Mouse (Mus musculus): ENCODE measurements around the gene Pbx3. TPM values are rescaled to one million over a fixed set of nuclear protein-coding genes. Genes with fewer than 3 reads are reported as not detected.
A peak's percentile ranks its signal among the peaks of the same experiment; 100 is the strongest.

Pbx3 gene
- polyA plus RNA-seq, 1 experiment from 2014 or later: 19.6 TPM

GRCm38 (mm10) chr2:34374349-34374748, 1.4 kb upstream of the Pbx3 start:
- DNase-seq (ENCODE audit: low spot score) (no peak), ATAC-seq (replicated peaks; ENCODE audit: low FRiP score) (no peak)
- Histone ChIP-seq H3K9me3 (ENCODE audit: control insufficient read depth, low read length) (no peaks in the 10 kb centered on the region), H3K9ac (ENCODE audit: low read depth, low read length) (no peak overlapping the region), H3K27ac (ENCODE audit: low read depth, low read length) (no peak overlapping the region), H3K27me3 (replicated peaks; ENCODE audit: control insufficient read depth, insufficient read depth, low read length) (no peaks in the 10 kb centered on the region), H3K4me3 (ENCODE audit: low read depth, low read length) (no peak overlapping the region), H3K36me3 (ENCODE audit: control insufficient read depth, insufficient read depth, low read length) (no peaks in the 10 kb centered on the region), H3K4me1 (replicated peaks; ENCODE audit: control insufficient read depth, insufficient read depth, low read length) (peaks cover 6% of the 10 kb centered on the region), H3K4me2 (no peak overlapping the region)
- WGBS: 71% methylated on average over 2 of the region's 2 CpGs

DNA sequence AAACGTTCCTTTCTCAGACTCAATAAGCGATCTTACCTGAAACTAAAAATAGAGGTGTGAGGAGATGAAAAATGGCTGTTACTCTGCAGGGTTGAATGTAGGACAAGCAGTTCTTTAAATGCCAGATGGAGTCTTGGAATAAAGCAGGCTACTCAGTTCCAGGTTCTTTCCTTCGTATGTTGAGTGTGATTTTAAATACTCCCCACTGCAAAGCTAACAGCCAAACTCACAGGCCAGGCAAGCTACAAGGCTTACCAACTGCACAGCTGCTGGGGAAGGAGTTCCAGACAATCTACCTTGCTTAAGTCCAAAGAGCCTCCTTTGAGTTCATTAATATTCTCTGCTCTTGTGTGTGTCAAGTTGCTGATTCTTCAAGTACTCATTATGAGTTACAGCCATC, 944 bp upstream of the Pbx3 start:
- Histone ChIP-seq H3K4me1 (replicated peaks; ENCODE audit: control insufficient read depth, insufficient read depth, low read length) (peaks cover 6% of the 10 kb centered on the region), H3K4me3 (ENCODE audit: low read depth, low read length) (no peak overlapping the region), H3K27me3 (replicated peaks; ENCODE audit: control insufficient read depth, insufficient read depth, low read length) (no peaks in the 10 kb centered on the region), H3K27ac (ENCODE audit: low read depth, low read length) (no peak overlapping the region), H3K4me2 (peak overlapping the region; percentile 97), H3K9me3 (ENCODE audit: control insufficient read depth, low read length) (no peaks in the 10 kb centered on the region), H3K36me3 (ENCODE audit: control insufficient read depth, insufficient read depth, low read length) (no peaks in the 10 kb centered on the region), H3K9ac (ENCODE audit: low read depth, low read length) (no peak overlapping the region; the same call in 1 of the 2 replicates)
- ATAC-seq (replicated peaks; ENCODE audit: low FRiP score) (no peak), DNase-seq (ENCODE audit: low spot score) (no peak)
- WGBS: 43% methylated on average over 3 of the region's 3 CpGs

- peak overlapping the region; percentile 100 for H3K27ac ChIP-seq (ENCODE audit: low read depth, low read length)
- H3K9me3 ChIP-seq (ENCODE audit: control insufficient read depth, low read length): no peaks in the 10 kb centered on the region
- H3K36me3 ChIP-seq (ENCODE audit: control insufficient read depth, insufficient read depth, low read length): no peaks in the 10 kb centered on the region
- peak overlapping the region; percentile 96 for H3K9ac ChIP-seq (ENCODE audit: low read depth, low read length)
- no peaks in the 10 kb centered on the region for H3K27me3 ChIP-seq (replicated peaks; ENCODE audit: control insufficient read depth, insufficient read depth, low read length)
- under 1% methylated on average over 85 of the region's 118 CpGs for WGBS
- peak overlapping the region; percentile 93 for H3K4me3 ChIP-seq (ENCODE audit: low read depth, low read length)
- peaks cover 6% of the 10 kb centered on the region for H3K4me1 ChIP-seq (replicated peaks; ENCODE audit: control insufficient read depth, insufficient read depth, low read length)
- H3K4me2 ChIP-seq: peak overlapping the region; percentile 97
- ATAC-seq (replicated peaks; ENCODE audit: low FRiP score): peak; percentile 19
- peak; percentile 78 for DNase-seq (ENCODE audit: low spot score)
Observed at GRCm38 (mm10) chr2:34371441-34372304, 1.3 kb downstream of the Pbx3 start.

DNA sequence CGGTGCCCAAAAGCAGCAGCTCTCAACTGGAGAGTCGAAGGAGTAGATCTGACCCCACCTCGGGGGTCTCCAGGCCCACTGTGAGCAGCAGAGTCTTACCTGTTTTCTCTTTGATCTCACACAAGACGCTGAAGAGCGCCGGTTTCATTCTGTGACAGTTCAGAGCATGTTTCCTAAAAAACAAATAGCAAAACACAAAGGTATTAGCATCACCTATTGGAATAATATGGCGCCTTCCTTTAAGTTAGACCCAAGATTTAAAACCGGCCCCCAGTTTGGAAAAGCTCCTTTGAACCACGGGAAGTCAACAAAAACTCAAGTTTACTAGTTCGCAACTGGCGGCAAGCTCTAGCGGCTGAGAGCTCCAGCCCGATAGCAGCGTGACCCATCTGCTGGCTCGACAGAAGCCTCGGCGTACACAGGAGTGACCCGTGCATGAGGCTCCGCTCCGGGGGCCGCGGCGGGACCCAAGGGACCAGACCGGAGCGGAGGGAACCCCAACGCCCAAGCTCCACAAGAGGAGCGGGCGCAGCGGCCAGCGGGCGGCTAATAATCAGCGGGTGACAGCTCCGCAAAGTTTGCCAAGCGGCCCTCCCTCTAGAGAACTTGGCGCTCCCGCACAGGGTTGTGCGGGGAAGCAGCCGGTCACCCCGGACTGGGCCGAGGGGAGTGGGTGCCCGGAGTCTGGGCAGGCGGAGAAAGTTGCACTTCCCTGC, 2.1 kb downstream of the Pbx3 start:
- Histone ChIP-seq H3K9me3 (ENCODE audit: control insufficient read depth, low read length) (no peaks in the 10 kb centered on the region), H3K27me3 (replicated peaks; ENCODE audit: control insufficient read depth, insufficient read depth, low read length) (no peaks in the 10 kb centered on the region), H3K4me1 (replicated peaks; ENCODE audit: control insufficient read depth, insufficient read depth, low read length) (peaks cover 6% of the 10 kb centered on the region), H3K4me3 (ENCODE audit: low read depth, low read length) (peak overlapping the region; percentile 93), H3K36me3 (ENCODE audit: control insufficient read depth, insufficient read depth, low read length) (no peaks in the 10 kb centered on the region), H3K27ac (ENCODE audit: low read depth, low read length) (peak overlapping the region; percentile 100), H3K9ac (ENCODE audit: low read depth, low read length) (peak overlapping the region; percentile 96), H3K4me2 (peak overlapping the region; percentile 97)
- ATAC-seq (replicated peaks; ENCODE audit: low FRiP score): no peak
- under 1% methylated on average over 42 of the region's 42 CpGs for WGBS
- DNase-seq (ENCODE audit: low spot score): peak; percentile 66

DNA sequence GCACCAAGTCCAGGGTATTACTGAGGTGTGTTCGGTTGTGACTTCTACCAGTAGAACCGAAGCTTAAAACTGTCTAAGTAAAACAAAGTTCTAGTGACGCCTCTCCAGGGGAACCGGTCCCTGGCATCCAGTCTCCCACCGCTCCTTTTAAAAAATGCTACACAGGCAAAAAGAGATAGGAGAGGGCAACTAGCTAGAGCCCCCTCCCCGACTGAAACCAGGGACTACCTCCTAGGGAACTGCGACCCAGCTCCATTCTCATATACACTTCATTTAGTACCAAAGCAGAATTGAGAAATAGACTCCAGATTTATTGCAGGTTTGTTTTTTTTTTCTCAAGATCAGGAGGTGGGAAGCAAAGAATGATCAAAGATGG, 2.6 kb downstream of the Pbx3 start:
- DNase-seq (ENCODE audit: low spot score): no peak
- peak overlapping the region; percentile 96 for H3K9ac ChIP-seq (ENCODE audit: low read depth, low read length)
- no peaks in the 10 kb centered on the region for H3K27me3 ChIP-seq (replicated peaks; ENCODE audit: control insufficient read depth, insufficient read depth, low read length)
- H3K36me3 ChIP-seq (ENCODE audit: control insufficient read depth, insufficient read depth, low read length): no peaks in the 10 kb centered on the region
- H3K9me3 ChIP-seq (ENCODE audit: control insufficient read depth, low read length): no peaks in the 10 kb centered on the region
- peak overlapping the region; percentile 93 for H3K4me3 ChIP-seq (ENCODE audit: low read depth, low read length)
- no peak overlapping the region for H3K27ac ChIP-seq (ENCODE audit: low read depth, low read length)
- peak overlapping the region; percentile 97 for H3K4me2 ChIP-seq
- 11% methylated on average over 7 of the region's 7 CpGs for WGBS
- no peak for ATAC-seq (replicated peaks; ENCODE audit: low FRiP score)
- H3K4me1 ChIP-seq (replicated peaks; ENCODE audit: control insufficient read depth, insufficient read depth, low read length): peaks cover 6% of the 10 kb centered on the region

DNA sequence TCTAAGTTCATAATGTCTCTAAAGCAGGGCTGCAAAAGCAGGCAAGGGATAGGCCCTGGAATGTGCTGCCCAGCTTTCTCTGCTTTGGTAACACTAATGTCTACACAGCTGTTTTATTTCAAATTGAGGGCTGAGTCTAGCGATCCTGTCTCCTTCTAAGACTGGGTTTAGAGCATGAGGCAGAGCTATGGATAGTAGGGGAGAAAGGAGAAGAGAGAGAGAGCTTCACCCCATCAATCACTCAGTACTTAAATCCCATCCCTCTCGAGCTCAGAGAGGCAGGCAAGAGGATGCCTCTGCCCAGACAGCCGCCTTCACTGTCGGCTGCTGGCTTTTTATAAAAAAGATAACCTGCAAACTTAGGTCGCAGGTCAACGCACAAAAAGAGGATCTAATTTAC, 4.5 kb downstream of the Pbx3 start:
- Histone ChIP-seq H3K9ac (ENCODE audit: low read depth, low read length) (no peak overlapping the region), H3K4me1 (replicated peaks; ENCODE audit: control insufficient read depth, insufficient read depth, low read length) (peaks cover under 1% of the 10 kb centered on the region), H3K9me3 (ENCODE audit: control insufficient read depth, low read length) (no peaks in the 10 kb centered on the region), H3K4me2 (peak overlapping the region; percentile 2), H3K27ac (ENCODE audit: low read depth, low read length) (no peak overlapping the region), H3K27me3 (replicated peaks; ENCODE audit: control insufficient read depth, insufficient read depth, low read length) (no peaks in the 10 kb centered on the region), H3K4me3 (ENCODE audit: low read depth, low read length) (no peak overlapping the region), H3K36me3 (ENCODE audit: control insufficient read depth, insufficient read depth, low read length) (no peaks in the 10 kb centered on the region)
- no peak for ATAC-seq (replicated peaks; ENCODE audit: low FRiP score)
- WGBS: 36% methylated on average over 6 of the region's 6 CpGs
- DNase-seq (ENCODE audit: low spot score): no peak

DNA sequence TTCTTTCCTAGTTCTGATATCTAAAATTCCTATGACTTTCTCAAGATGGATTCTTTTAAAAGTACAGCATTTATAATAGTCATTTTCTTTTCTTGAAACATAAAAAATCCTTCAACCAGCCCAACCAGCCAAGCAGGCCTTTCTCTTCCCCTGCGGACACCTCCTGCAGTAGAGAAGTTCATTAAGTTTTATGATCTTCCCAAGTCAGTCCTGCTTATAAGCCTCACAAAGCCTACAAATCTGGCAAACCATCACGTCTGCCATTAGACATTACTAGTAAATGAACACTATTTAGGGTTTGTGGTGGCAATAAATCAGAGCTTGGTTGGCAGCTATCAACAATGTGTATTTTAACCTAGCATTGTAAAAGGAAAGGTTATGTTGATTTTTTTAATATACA, 5.9 kb downstream of the Pbx3 start:
- Histone ChIP-seq H3K4me3 (ENCODE audit: low read depth, low read length) (no peak overlapping the region), H3K27me3 (replicated peaks; ENCODE audit: control insufficient read depth, insufficient read depth, low read length) (no peaks in the 10 kb centered on the region), H3K4me2 (no peak overlapping the region), H3K9ac (ENCODE audit: low read depth, low read length) (no peak overlapping the region), H3K4me1 (replicated peaks; ENCODE audit: control insufficient read depth, insufficient read depth, low read length) (no peaks in the 10 kb centered on the region), H3K36me3 (ENCODE audit: control insufficient read depth, insufficient read depth, low read length) (no peaks in the 10 kb centered on the region), H3K27ac (ENCODE audit: low read depth, low read length) (no peak overlapping the region), H3K9me3 (ENCODE audit: control insufficient read depth, low read length) (no peaks in the 10 kb centered on the region)
- 75% methylated on average over 2 of the region's 2 CpGs for WGBS
- no peak for DNase-seq (ENCODE audit: low spot score)
- ATAC-seq (replicated peaks; ENCODE audit: low FRiP score): no peak

DNA sequence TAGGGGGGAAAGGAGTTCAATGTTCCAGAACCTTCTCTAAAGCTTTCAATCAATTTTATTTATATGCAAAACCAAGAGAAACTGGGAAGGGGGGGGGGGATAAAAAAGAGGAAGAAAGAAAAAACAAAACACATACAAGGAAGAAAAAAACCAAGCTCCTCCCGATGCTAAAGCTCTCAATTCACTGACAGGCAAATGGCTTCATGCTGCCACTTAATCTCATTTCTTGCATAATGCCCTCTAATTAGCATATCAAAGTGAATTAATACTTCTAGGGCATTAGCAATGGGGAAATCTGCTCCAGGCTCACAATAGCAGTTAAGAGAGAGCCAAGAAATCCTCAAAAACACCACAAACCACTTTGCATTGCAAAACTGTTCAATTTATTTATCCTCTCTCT, 9.3 kb downstream of the Pbx3 start:
- no peak overlapping the region for H3K4me2 ChIP-seq
- no peak for DNase-seq (ENCODE audit: low spot score)
- no peaks in the 10 kb centered on the region for H3K9me3 ChIP-seq (ENCODE audit: control insufficient read depth, low read length)
- peaks cover 16% of the 10 kb centered on the region for H3K4me1 ChIP-seq (replicated peaks; ENCODE audit: control insufficient read depth, insufficient read depth, low read length)
- no peak overlapping the region for H3K27ac ChIP-seq (ENCODE audit: low read depth, low read length)
- WGBS: 21% methylated on average over 1 of the region's 1 CpGs
- no peak overlapping the region for H3K4me3 ChIP-seq (ENCODE audit: low read depth, low read length)
- no peaks in the 10 kb centered on the region for H3K27me3 ChIP-seq (replicated peaks; ENCODE audit: control insufficient read depth, insufficient read depth, low read length)
- no peak overlapping the region for H3K9ac ChIP-seq (ENCODE audit: low read depth, low read length)
- no peak for ATAC-seq (replicated peaks; ENCODE audit: low FRiP score)
- no peaks in the 10 kb centered on the region for H3K36me3 ChIP-seq (ENCODE audit: control insufficient read depth, insufficient read depth, low read length)

All from liver, embryonic 11.5 days (tissue).